Mouse (Mus musculus): ENCODE measurements around the gene Vps36. TPM values are rescaled to one million over a fixed set of nuclear protein-coding genes. Genes with fewer than 3 reads are reported as not detected.

The Vps36 gene
- polyA plus RNA-seq, 1 experiment from 2014 or later: 41.8 TPM

GRCm38 (mm10) chr8:22199481-22199880 lies 6.9 kb downstream of the Vps36 start:
- H3K9ac ChIP-seq: no peak overlapping the region
- 99% methylated on average over 8 of the region's 8 CpGs for WGBS
- H3K9me3 ChIP-seq (ENCODE audit: control insufficient read depth, low read length): no peaks in the 10 kb centered on the region
- no peak overlapping the region for H3K27ac ChIP-seq
- H3K4me1 ChIP-seq (replicated peaks; ENCODE audit: control insufficient read depth, insufficient read depth, low read length): peaks cover 2% of the 10 kb centered on the region
- H3K36me3 ChIP-seq (replicated peaks; ENCODE audit: control insufficient read depth, insufficient read depth): peaks cover 39% of the 10 kb centered on the region
- no peaks in the 10 kb centered on the region for H3K27me3 ChIP-seq (ENCODE audit: control insufficient read depth, insufficient read depth, low read length)
- H3K4me2 ChIP-seq (replicated peaks): no peak overlapping the region
- DNase-seq (ENCODE audit: low spot score): no peak
- no peak for ATAC-seq (ENCODE audit: low FRiP score)
- H3K4me3 ChIP-seq (replicated peaks; ENCODE audit: low read length): no peak overlapping the region

- Histone ChIP-seq H3K4me1 (replicated peaks; ENCODE audit: control insufficient read depth, insufficient read depth, low read length) (no peaks in the 10 kb centered on the region), H3K27me3 (ENCODE audit: control insufficient read depth, insufficient read depth, low read length) (no peaks in the 10 kb centered on the region), H3K9ac (no peak overlapping the region), H3K4me2 (replicated peaks) (no peak overlapping the region), H3K36me3 (replicated peaks; ENCODE audit: control insufficient read depth, insufficient read depth) (peaks cover 70% of the 10 kb centered on the region), H3K9me3 (ENCODE audit: control insufficient read depth, low read length) (no peaks in the 10 kb centered on the region), H3K4me3 (replicated peaks; ENCODE audit: low read length) (no peak overlapping the region), H3K27ac (no peak overlapping the region)
- ATAC-seq (ENCODE audit: low FRiP score): no peak
- no peak for DNase-seq (ENCODE audit: low spot score)
- WGBS: 76% methylated on average over 4 of the region's 4 CpGs
These were observed 14.9 kb downstream of the Vps36 start for GRCm38 (mm10) chr8:22207535-22207934.

GRCm38 (mm10) chr8:22209012-22209411 lies 16.4 kb downstream of the Vps36 start:
- Histone ChIP-seq H3K27ac (no peak overlapping the region), H3K27me3 (ENCODE audit: control insufficient read depth, insufficient read depth, low read length) (no peaks in the 10 kb centered on the region), H3K4me1 (replicated peaks; ENCODE audit: control insufficient read depth, insufficient read depth, low read length) (no peaks in the 10 kb centered on the region), H3K36me3 (replicated peaks; ENCODE audit: control insufficient read depth, insufficient read depth) (peaks cover 67% of the 10 kb centered on the region), H3K9ac (no peak overlapping the region), H3K9me3 (ENCODE audit: control insufficient read depth, low read length) (no peaks in the 10 kb centered on the region), H3K4me3 (replicated peaks; ENCODE audit: low read length) (no peak overlapping the region), H3K4me2 (replicated peaks) (no peak overlapping the region)
- DNase-seq (ENCODE audit: low spot score) (no peak), ATAC-seq (ENCODE audit: low FRiP score) (no peak)
- WGBS: 70% methylated on average over 5 of the region's 5 CpGs

GRCm38 (mm10) chr8:22214826-22215225 lies 22.2 kb downstream of the Vps36 start:
- Histone ChIP-seq H3K27me3 (ENCODE audit: control insufficient read depth, insufficient read depth, low read length) (no peaks in the 10 kb centered on the region), H3K4me2 (replicated peaks) (no peak overlapping the region), H3K27ac (no peak overlapping the region), H3K9me3 (ENCODE audit: control insufficient read depth, low read length) (no peaks in the 10 kb centered on the region), H3K9ac (no peak overlapping the region), H3K4me3 (replicated peaks; ENCODE audit: low read length) (no peak overlapping the region), H3K36me3 (replicated peaks; ENCODE audit: control insufficient read depth, insufficient read depth) (peaks cover 81% of the 10 kb centered on the region), H3K4me1 (replicated peaks; ENCODE audit: control insufficient read depth, insufficient read depth, low read length) (no peaks in the 10 kb centered on the region)
- DNase-seq (ENCODE audit: low spot score) (no peak), ATAC-seq (ENCODE audit: low FRiP score) (no peak)
- WGBS: 95% methylated on average over 10 of the region's 10 CpGs

- WGBS: 65% methylated on average over 8 of the region's 8 CpGs
- no peaks in the 10 kb centered on the region for H3K4me1 ChIP-seq (replicated peaks; ENCODE audit: control insufficient read depth, insufficient read depth, low read length)
- ATAC-seq (ENCODE audit: low FRiP score): no peak
- H3K36me3 ChIP-seq (replicated peaks; ENCODE audit: control insufficient read depth, insufficient read depth): peaks cover 15% of the 10 kb centered on the region; the same call in 1 of the 2 replicates
- H3K9ac ChIP-seq: no peak overlapping the region
- H3K27me3 ChIP-seq (ENCODE audit: control insufficient read depth, insufficient read depth, low read length): peaks cover 19% of the 10 kb centered on the region
- no peak overlapping the region for H3K27ac ChIP-seq
- DNase-seq (ENCODE audit: low spot score): no peak
- peak overlapping the region; percentile 85; the same call in 1 of the 2 replicates for H3K4me2 ChIP-seq (replicated peaks)
- H3K4me3 ChIP-seq (replicated peaks; ENCODE audit: low read length): no peak overlapping the region
- no peaks in the 10 kb centered on the region for H3K9me3 ChIP-seq (ENCODE audit: control insufficient read depth, low read length)
These were observed 33.8 kb downstream of the Vps36 start for GRCm38 (mm10) chr8:22226361-22226760.

- H3K9ac ChIP-seq: peak within 1 kb of the TSS; percentile 59
- DNase-seq (ENCODE audit: low spot score) (no peak), ATAC-seq (ENCODE audit: low FRiP score) (peak; percentile 78)
- H3K27me3 ChIP-seq (ENCODE audit: control insufficient read depth, insufficient read depth, low read length): peaks cover 19% of the 10 kb centered on the region
- no peak within 1 kb of the TSS for H3K27ac ChIP-seq
- peaks cover 11% of the 10 kb centered on the region; the same call in 1 of the 2 replicates for H3K36me3 ChIP-seq (replicated peaks; ENCODE audit: control insufficient read depth, insufficient read depth)
- peak within 1 kb of the TSS; percentile 48 for H3K4me3 ChIP-seq (replicated peaks; ENCODE audit: low read length)
- WGBS: under 1% methylated on average over 39 of the region's 39 CpGs
- no peaks in the 10 kb centered on the region for H3K9me3 ChIP-seq (ENCODE audit: control insufficient read depth, low read length)
- peak within 1 kb of the TSS; percentile 85 for H3K4me2 ChIP-seq (replicated peaks)
- no peaks in the 10 kb centered on the region for H3K4me1 ChIP-seq (replicated peaks; ENCODE audit: control insufficient read depth, insufficient read depth, low read length)
These were observed 34.7 kb downstream of the Vps36 start, which contains the start of gene Thsd1 for GRCm38 (mm10) chr8:22227061-22227877. Gene Thsd1, plus strand, starts transcription at chr8:22227313.

GRCm38 (mm10) chr8:22228621-22229020 lies 36.0 kb downstream of the Vps36 start:
- Histone ChIP-seq H3K4me2 (replicated peaks) (peak overlapping the region; percentile 15), H3K27ac (no peak overlapping the region), H3K4me3 (replicated peaks; ENCODE audit: low read length) (0 out of 2 replicates have a peak overlapping the region, but pooled peaks have one; percentile 48), H3K9me3 (ENCODE audit: control insufficient read depth, low read length) (no peaks in the 10 kb centered on the region), H3K4me1 (replicated peaks; ENCODE audit: control insufficient read depth, insufficient read depth, low read length) (no peaks in the 10 kb centered on the region), H3K9ac (no peak overlapping the region), H3K27me3 (ENCODE audit: control insufficient read depth, insufficient read depth, low read length) (peaks cover 19% of the 10 kb centered on the region), H3K36me3 (replicated peaks; ENCODE audit: control insufficient read depth, insufficient read depth) (peaks cover 2% of the 10 kb centered on the region; the same call in 1 of the 2 replicates)
- no peak for ATAC-seq (ENCODE audit: low FRiP score)
- no peak for DNase-seq (ENCODE audit: low spot score)
- 34% methylated on average over 7 of the region's 7 CpGs for WGBS

GRCm38 (mm10) chr8:22242986-22243385 lies 50.4 kb downstream of the Vps36 start:
- H3K4me3 ChIP-seq (replicated peaks; ENCODE audit: low read length): no peak overlapping the region
- 88% methylated on average over 9 of the region's 9 CpGs for WGBS

GRCm38 (mm10) chr8:22245663-22246062 lies 53.1 kb downstream of the Vps36 start:
- H3K4me2 ChIP-seq (replicated peaks): no peak overlapping the region
- no peak overlapping the region for H3K9ac ChIP-seq
- ATAC-seq (ENCODE audit: low FRiP score) (no peak), DNase-seq (ENCODE audit: low spot score) (no peak)
- no peaks in the 10 kb centered on the region for H3K27me3 ChIP-seq (ENCODE audit: control insufficient read depth, insufficient read depth, low read length)
- H3K4me3 ChIP-seq (replicated peaks; ENCODE audit: low read length): no peak overlapping the region
- no peaks in the 10 kb centered on the region for H3K9me3 ChIP-seq (ENCODE audit: control insufficient read depth, low read length)
- H3K36me3 ChIP-seq (replicated peaks; ENCODE audit: control insufficient read depth, insufficient read depth): no peaks in the 10 kb centered on the region
- WGBS: 74% methylated on average over 1 of the region's 1 CpGs
- 0 out of 2 replicates have a peak, but pooled peaks cover 3% of the 10 kb centered on the region for H3K4me1 ChIP-seq (replicated peaks; ENCODE audit: control insufficient read depth, insufficient read depth, low read length)
- no peak overlapping the region for H3K27ac ChIP-seq

More at GRCm38 (mm10) chr8:22242986-22243385, 50.4 kb downstream of the Vps36 start:
- Histone ChIP-seq H3K9ac (no peak overlapping the region), H3K36me3 (replicated peaks; ENCODE audit: control insufficient read depth, insufficient read depth) (no peaks in the 10 kb centered on the region), H3K27me3 (ENCODE audit: control insufficient read depth, insufficient read depth, low read length) (no peaks in the 10 kb centered on the region), H3K4me1 (replicated peaks; ENCODE audit: control insufficient read depth, insufficient read depth, low read length) (0 out of 2 replicates have a peak, but pooled peaks cover 2% of the 10 kb centered on the region), H3K27ac (no peak overlapping the region), H3K9me3 (ENCODE audit: control insufficient read depth, low read length) (no peaks in the 10 kb centered on the region), H3K4me2 (replicated peaks) (no peak overlapping the region)
- DNase-seq (ENCODE audit: low spot score): no peak
- ATAC-seq (ENCODE audit: low FRiP score): no peak
